Mouse (Mus musculus) megakaryocyte, embryonic 14.5 days (primary cell): ENCODE results near the gene Tex29.

ENCODE experiments used
- FLI1 ChIP-seq: IDR thresholded peaks from 2 replicates; pipeline ENCODE4 v1.6.1; 2012; ENCODE audit warnings: low read length, inconsistent platforms, mixed read lengths
- GATA1 ChIP-seq: IDR thresholded peaks from 3 replicates; pipeline ENCODE4 v1.6.1; 2012; ENCODE audit warnings: mixed read lengths, low read length, inconsistent platforms, borderline replicate concordance

- TF ChIP-seq GATA1: no peak
- TF ChIP-seq FLI1: no peak
These were observed 17.7 kb upstream of the Tex29 start for GRCm38 (mm10) chr8:11822550-11823060.
